Mouse (Mus musculus): ENCODE measurements around the gene Prrc2a.

GRCm38 (mm10) chr17:35210593-35210992, 45.9 kb upstream of the Prrc2a start:
- no peak for TF ChIP-seq CTCF (IDR thresholded peaks at IDR 0.05; ENCODE audit: borderline replicate concordance, extremely low read depth, insufficient read depth, insufficient read length)
- no peak for TF ChIP-seq POLR2A (IDR thresholded peaks at IDR 0.05; ENCODE audit: borderline replicate concordance, extremely low read depth, insufficient read depth, insufficient read length, poor library complexity, severe bottlenecking)
